ENCODE assay signal across 9 mouse cellular contexts in genomic region chr9:102713797-102714196, GRCm38 (mm10). TPM values are rescaled to one million over a fixed set of nuclear protein-coding genes. Genes with fewer than 3 reads are reported as not detected.
DNase-seq lines count a peak whose midpoint lies in the region; ATAC-seq lines count a peak whose summit lies in the region.
"Had no signal": no experiment of that assay in that cellular context is flagged by ENCODE, and none has a peak within 500 bp of the region (broad histone marks: within the 10 kb centered on the region; RNA-seq: fewer than 3 reads in every experiment).

No protein-coding gene starts in this region.

- peaks cover 2% of the 10 kb centered on the region for H3K4me1 ChIP-seq in hindbrain, embryonic 11.5 days (replicated peaks; ENCODE audit: control insufficient read depth, insufficient read depth, low read length)
- peaks cover 35% of the 10 kb centered on the region for H3K4me1 ChIP-seq in hindbrain, embryonic 12.5 days

- no peaks in the 10 kb centered on the region for H3K27me3 ChIP-seq in hindbrain, embryonic 11.5 days (ENCODE audit: control insufficient read depth, insufficient read depth, low read length)
- 0 out of 2 replicates have a peak, but pooled peaks cover 2% of the 10 kb centered on the region for H3K27me3 ChIP-seq in hindbrain, embryonic 12.5 days

- H3K36me3 ChIP-seq in hindbrain, embryonic 11.5 days (ENCODE audit: control insufficient read depth, insufficient read depth, low read length), result no peaks in the 10 kb centered on the region
- H3K36me3 ChIP-seq in hindbrain, embryonic 12.5 days, result no peaks in the 10 kb centered on the region

- H3K9ac ChIP-seq in hindbrain, embryonic 11.5 days (ENCODE audit: low read depth, low read length), result no peak overlapping the region
- H3K9ac ChIP-seq in hindbrain, embryonic 12.5 days, result no peak overlapping the region

- WGBS in hindbrain, embryonic 11.5 days, result 49% methylated on average over 2 of the region's 2 CpGs
- WGBS in hindbrain, embryonic 12.5 days, result 53% methylated on average over 2 of the region's 2 CpGs

- no peak overlapping the region for H3K27ac ChIP-seq in hindbrain, embryonic 11.5 days (ENCODE audit: low read depth, low read length)
- H3K27ac ChIP-seq in hindbrain, embryonic 12.5 days, result no peak overlapping the region

- H3K4me2 ChIP-seq in hindbrain, embryonic 11.5 days (replicated peaks; ENCODE audit: low read depth, low read length), result no peak overlapping the region
- H3K4me2 ChIP-seq in hindbrain, embryonic 12.5 days (replicated peaks), result no peak overlapping the region

- no peak for ATAC-seq in hindbrain, embryonic 11.5 days (ENCODE audit: low FRiP score)
- ATAC-seq in hindbrain, embryonic 12.5 days (ENCODE audit: low FRiP score), result no peak

- no peak overlapping the region for H3K4me3 ChIP-seq in hindbrain, embryonic 11.5 days (ENCODE audit: low read depth, low read length)
- no peak overlapping the region for H3K4me3 ChIP-seq in hindbrain, embryonic 12.5 days
- H3K4me3 ChIP-seq: erythroblast, embryonic 14.5 days had no signal

- DNase-seq in hindbrain, embryonic 11.5 days (ENCODE audit: low spot score), result peak; percentile 50
- peak; percentile 50 for DNase-seq in urinary bladder, postnatal 25 days (ENCODE audit: low spot score)
- DNase-seq in urinary bladder, postnatal 36 days (ENCODE audit: low spot score in 2 of 2), result no peak
- peak; percentile 41 to 42 for DNase-seq in cerebellum, postnatal 36 days
- peak; percentile 75 for DNase-seq in lung, postnatal 10 days
- no peak for DNase-seq in ovary, adult 18-20 months (ENCODE audit: low spot score)
- DNase-seq in frontal cortex, postnatal 14 days (ENCODE audit: low spot score in 2 of 2), result no peak

- H3K9me3 ChIP-seq in hindbrain, embryonic 11.5 days (ENCODE audit: control insufficient read depth, low read length), result no peaks in the 10 kb centered on the region
- H3K9me3 ChIP-seq in hindbrain, embryonic 12.5 days (replicated peaks), result no peaks in the 10 kb centered on the region

RNA-seq across cellular contexts. Expression of gene Amotl2, which starts 2.7 kb away (rescaled TPM):
- polyA plus RNA-seq in hindbrain, embryonic 11.5 days (2014; fragmentation: Nextera tagmentation; extraction: Ambion mirVana), result 39.7 and 47.8 TPM in 2 replicates
- 109 and 110 TPM in 2 replicates for polyA plus RNA-seq in hindbrain, embryonic 12.5 days (2016; fragmentation: Nextera tagmentation; extraction: Ambion mirVana)

Comparison
In these comparisons a context has a peak if more than half of its experiments do, and no peak if none do; other contexts are left out.
1. DNase-seq: peak in hindbrain, embryonic 11.5 days (single experiment), urinary bladder, postnatal 25 days (single experiment), cerebellum, postnatal 36 days (2 of 2) and lung, postnatal 10 days (single experiment); none in urinary bladder, postnatal 36 days (0 of 2), ovary, adult 18-20 months (single experiment) and frontal cortex, postnatal 14 days (0 of 2).